Mouse (Mus musculus) left cerebral cortex, postnatal 36 days (tissue): ENCODE data around the gene Fkbp11. TPM values are rescaled to one million over a fixed set of nuclear protein-coding genes. Genes with fewer than 3 reads are reported as not detected.
A peak's percentile ranks its signal among the peaks of the same experiment; 100 is the strongest.

ENCODE experiments used
- DNase-seq, 2 experiments: peaks; one replicate each; pipeline ENCODE4 v3.0.0; 2021 to 2022; ENCODE audit warnings: low spot score in 2 of 2, mixed read lengths in 1 of 2
- intact Hi-C: fragments of 180-260 bp; cut with DNase I; formaldehyde crosslinking; loops from one replicate; pipeline ENCODE4 v1.15.1; 2025
- total RNA-seq, 2 experiments: library from RNA; stranded (reverse); gene quantifications; 2 replicates each; pipeline ENCODE4 v1.2.3; 2021

The Fkbp11 gene
- total RNA-seq, 2 experiments from 2014 or later, result 1.5 to 2.1 TPM

DNA sequence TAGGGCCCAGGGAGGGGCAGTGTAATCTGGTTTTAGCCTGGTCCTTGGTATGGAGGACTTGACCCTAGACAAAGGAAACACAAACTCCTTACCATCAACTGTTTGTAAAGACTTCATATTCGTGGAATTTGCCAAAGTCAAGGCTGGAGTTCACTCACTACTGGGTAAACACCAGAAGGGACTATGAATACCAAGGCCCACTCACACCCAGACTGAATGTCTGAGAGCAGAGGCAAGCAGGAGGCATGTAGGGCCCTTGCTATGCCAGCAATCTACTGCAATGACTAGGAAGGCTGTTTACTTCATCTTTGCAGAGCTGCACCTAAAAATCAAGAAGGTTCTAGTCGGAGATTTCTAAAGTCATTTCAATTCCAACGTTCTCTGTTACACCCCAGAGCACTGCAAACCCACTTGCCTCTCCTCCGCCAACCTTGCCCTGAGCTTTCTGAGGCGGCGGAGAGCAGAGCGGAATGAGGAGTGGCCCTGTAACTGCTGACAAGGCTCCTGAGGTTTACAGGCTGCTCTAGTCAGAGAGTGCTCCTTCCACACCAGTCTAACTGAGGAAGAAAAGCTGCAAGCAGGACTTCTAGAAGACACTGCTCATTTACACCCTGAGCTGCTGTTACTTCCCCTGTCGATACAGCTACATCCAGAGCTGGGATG lies 14.9 kb upstream of the Fkbp11 start:
- no peak for DNase-seq
- intact Hi-C loops, result no loop called here

DNA sequence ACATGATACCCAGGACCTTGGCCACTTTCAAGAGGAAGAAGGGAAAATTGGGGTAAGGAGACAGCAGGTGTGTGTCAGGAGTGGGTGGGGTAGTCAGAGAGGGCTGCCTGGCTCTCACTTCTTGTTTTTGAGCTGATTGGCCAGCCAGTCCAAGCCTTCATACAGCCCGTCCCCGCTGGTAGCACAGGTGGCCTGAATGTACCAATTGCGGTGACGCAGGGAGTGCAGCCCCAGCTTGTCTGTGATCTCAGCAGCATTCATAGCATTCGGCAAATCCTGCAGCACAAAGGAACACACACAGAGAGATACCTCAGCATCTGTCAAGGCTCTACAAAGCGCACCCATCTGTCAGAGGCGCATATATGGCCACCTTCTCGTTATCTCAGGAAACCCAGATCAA lies 12.2 kb upstream of the Fkbp11 start:
- intact Hi-C loops, result no loop called here
- DNase-seq, result no peak

DNA sequence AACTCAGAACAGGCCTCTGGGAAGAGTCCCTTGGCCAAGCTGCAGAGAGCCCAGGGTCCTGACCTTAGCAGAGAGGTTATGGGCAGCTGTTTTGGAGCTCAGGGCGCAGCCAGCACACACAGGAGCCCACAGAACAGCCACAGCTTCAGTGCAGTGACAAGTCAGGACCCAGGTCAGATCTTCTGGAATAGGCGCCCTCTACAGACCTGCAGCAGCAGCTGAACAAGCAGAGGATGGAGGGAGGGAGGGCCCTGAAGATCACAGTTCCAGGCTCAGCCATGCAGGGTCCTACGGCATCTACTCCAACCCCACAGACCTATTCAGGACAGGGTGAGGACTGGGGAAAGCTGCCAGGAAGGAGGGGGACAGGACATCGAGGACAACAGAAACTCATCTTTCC lies 10.8 kb upstream of the Fkbp11 start:
- intact Hi-C loops, result no loop called here
- DNase-seq, result no peak

DNA sequence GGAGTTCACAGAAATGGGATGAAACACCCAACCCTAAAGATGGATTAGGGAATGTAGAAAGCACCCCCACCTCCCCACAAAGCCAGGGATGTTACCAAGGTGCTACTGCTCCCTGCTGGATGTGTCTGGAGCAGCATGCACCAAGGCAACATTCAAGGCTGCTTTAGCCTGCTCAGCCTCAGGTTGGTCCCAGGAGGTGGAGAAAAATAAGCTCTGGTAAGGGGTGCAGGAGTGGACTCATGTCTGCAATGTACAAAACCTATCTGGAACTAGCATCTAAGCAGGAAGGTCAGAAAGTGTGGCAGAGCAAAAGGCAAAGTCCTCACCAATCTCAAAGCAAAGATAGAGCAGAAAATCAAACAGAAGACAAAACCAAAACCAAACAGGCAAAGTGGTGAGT lies 9.9 kb upstream of the Fkbp11 start:
- intact Hi-C loops, result no loop called here
- DNase-seq, result no peak

DNA sequence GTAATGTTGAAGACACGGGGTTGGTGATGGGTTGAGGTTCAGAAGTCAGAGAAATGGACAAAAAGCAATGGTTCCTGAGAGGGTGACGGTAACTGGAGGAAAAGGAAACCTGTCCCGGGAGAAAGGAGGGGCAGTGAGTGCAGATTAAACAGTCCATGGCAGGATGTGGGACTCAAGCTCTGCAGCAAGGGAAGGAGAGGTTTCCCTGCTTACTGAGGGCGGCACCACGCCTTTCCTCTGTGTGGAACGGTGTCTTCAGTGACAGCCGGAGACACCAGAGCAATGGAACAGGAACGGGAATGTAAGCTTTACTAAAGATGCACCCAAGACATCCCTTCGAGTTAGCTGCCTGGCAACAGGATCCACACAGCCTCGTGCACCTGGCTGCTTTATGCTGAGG lies 8.5 kb upstream of the Fkbp11 start:
- intact Hi-C loops, result no loop called here

DNA sequence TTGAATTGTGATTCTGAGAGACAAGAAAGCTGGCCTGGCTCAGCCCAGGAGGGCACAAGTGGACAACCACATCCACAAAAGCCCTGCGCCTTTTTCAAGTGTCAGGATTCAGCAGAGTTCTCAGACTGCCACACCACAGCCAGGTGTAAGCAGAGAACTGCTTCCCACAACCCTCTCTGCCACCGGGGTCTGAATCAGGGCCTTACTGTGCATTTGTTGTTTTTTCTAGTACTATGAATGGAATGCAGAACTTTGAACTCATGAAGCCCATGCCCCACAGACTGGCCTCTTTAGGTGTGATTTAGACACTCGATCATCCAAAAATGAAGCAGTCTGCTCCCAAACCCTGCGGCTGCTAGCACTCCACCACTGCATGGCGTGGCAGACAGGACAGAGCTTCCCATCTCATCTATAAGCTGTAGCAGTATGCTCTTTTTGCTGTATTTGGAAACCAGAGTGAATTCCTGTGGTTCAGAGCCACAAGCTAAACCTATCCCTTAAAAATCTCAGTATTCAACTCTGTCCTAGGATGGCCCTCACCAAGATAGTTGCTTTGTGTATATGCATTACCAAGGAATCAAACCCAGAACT lies 6.1 kb upstream of the Fkbp11 start:
- intact Hi-C loops, result no loop called here
- DNase-seq, result no peak

More for the DNA sequence above, 8.5 kb upstream of the Fkbp11 start:
- no peak for DNase-seq

DNA sequence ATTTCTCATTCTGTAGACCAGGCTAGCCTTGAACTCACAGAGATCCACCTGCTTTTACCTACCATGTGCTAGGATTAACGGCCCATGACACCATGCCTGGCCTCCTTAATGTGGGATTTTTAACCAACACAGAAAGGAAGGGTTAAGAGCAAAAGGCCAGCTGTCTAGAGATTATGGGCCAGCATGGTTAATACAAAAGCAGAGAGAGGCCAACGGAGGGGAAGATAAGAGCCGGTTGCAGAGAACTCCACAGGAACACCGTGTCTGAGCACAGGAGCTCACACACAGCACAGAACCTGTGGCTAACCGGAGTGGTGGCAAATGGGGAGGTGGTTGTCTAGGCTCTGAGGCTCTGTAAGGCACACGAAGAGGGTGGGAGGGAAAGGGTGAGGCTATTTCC lies 5.4 kb upstream of the Fkbp11 start:
- intact Hi-C loops, result no loop called here
- no peak for DNase-seq

DNA sequence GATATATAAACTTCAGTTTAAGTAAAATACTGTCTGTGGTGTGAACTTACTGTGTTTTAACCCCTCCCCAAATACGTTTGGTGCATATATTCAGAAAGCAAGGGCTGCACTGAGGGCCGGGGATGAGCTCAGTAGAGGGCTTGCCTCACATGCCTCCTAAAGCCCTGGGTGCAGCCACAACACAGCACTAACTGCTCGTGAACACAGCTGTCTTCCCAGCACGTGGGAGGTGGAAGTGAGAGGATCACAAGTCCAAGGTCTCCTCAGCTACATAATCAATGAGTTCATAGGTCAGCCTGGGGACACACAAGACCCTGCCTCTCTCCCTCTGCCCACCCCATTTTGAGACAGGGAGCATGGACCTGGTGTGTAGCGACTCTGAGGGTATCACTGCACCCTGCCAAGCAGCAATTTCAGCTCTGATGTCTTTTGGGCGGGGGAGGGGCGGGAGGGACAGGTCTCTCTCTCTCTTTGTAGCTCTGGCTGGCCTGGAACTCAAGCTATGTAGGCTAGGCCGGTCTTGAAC lies 4.1 kb upstream of the Fkbp11 start:
- intact Hi-C loops, result no loop called here
- no peak for DNase-seq

DNA sequence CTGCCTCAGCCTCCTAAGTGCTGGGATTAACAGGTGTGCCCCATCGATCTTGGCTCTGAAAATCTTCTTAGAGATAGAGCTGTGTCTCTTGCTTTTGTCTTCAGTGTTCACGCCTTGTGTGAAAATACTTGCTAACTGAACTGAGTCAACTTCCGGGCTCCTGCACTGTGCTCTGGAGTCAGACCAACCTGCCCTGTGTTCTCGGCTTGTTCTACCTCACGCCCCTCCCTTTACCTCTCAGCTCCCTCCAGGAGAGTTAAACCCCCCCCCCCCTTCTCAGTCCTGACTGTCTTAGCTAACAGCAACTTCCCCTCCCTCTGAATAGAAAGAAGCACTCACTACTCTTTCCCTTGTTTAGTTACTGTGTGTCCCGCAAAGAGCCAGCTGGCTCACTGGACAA lies 2.8 kb upstream of the Fkbp11 start:
- intact Hi-C loops, result no loop called here
- DNase-seq, result no peak

DNA sequence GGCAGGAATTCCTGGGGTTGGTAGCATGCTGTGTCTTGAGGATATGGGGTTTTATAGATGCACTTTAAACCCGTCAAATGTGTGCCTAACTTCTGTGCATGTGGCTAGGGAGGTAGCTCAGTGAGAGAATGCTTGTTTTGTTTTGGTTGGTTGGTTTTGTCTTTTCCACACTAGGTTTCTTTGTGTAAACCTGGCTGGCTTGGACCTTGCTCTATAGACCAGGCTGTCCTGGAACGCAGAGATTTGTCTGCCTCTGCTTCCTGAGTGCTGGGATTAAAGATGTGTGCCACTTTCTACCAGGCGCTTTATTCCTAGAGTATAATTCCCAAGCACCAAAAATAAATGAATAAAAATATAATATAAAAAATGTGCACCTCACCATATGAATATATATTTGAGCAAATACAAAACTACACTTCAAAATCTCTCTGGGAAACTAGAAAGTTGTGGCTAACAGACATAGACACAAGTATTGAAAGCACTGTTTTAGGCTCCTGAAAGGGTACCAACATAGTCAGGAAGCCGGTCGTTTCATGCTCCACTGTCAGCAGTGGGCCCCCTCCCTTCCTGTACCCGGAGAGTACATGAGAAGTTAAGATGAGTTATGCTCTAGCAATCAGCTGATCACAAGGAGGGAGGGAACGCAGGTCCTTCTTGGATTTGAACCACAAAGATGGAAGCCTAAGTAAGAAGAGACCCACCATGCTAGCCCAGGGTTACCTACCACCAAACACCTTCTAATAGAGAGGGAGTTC lies 2.0 kb upstream of the Fkbp11 start:
- intact Hi-C loops, result no loop called here
- DNase-seq, result no peak

DNA sequence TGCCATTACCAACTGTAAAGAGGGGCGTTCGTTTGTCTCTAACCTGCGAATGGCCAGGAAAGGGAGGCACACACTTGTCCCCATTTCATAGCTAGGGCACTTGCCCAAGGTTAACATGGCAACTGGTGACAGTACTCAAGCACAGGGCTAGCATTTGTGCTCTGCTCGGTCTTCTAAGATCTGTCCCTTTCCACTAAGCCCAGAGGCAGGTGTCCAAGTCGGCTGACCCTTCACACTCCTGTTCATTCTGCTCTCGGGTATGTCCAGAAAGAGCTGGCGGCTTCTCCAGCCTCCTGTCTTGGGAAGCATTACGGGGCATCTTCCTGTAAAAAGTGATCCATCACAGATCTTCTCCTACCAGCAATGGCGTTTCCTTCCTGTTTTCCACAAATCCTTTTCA lies 368 bp upstream of the Fkbp11 start:
- intact Hi-C loops, result no loop called here
- DNase-seq, result no peak

DNA sequence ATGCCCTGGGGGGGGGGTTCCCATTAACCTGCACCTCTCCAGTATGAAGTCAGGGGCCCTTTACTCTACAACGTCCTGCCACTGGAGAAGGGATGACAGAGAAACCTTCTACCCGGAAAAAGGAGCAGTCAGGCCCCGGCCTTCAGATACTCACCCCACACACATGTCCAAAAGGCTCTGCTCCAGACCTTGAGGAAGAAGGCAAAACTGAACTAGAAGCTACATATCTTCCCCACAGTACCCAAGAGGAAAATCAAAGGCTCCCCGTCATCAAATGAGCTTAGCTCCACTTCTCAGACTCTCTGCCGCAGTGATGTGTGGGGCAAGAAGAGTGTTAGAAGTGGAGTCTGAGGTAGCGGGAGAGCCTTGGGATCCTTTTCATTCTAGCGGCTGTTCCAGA lies 1.3 kb downstream of the Fkbp11 start:
- intact Hi-C loops, result no loop called here
- DNase-seq, result no peak

DNA sequence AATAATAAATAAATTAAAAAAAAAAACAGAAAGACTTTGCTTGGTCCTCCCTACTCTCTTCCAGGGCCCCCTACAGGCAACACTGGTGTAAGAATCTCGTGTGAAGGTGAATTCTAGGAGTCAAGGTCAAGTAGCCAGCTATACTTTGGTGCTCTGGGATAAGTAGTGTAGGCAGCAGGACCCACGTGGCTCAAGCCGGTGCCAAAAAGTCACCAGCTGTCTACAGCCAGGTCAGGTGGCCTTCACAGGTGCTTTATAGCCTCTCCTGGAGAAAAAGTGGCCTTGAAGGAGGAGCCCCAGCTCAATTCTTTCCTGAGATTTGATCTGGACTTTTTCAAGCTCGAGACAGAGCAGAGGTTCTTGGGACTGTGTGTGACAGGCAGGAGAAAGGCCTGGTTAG lies 1.9 kb downstream of the Fkbp11 start:
- intact Hi-C loops, result no loop called here
- no peak for DNase-seq

DNA sequence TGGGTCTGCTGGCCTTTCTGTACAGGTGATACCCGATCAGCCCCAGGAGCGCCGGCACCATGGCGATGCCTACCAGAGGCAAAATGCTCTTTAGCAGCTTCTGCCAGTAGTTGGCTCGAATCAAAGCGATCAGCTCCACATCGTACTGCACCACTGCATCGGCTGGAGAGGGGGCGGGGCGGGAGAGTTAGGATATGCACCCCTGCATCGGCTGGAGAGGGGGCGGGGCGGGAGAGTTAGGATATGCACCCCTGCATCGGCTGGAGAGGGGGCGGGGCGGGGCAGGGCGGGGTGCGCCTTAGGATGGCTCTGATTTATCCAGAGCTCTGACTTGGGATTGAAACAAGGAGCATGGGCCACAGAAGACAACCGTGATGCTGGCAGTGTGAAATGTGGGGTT lies 3.6 kb downstream of the Fkbp11 start:
- intact Hi-C loops, result no loop called here
- no peak for DNase-seq

DNA sequence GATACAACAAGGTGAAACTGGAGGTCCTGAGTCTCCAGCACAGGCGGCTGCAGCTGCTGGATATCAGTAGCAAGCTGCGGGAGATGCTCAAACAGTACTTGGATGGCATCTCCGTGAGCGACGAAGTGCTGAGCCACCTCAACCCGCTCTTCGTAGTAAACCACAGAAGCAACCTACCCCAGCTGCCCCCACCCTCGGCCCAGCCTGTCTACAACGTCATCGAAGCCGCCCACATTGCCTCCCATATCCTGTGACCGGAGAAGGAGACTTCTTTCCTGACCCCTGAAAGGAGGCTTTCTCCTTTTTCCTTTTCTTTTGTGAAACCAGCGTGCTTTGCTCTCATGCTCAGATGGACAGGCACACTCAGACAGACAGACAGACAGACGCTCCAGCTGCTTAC lies 5.1 kb downstream of the Fkbp11 start:
- no peak for DNase-seq
- intact Hi-C loops, result no loop called here

DNA sequence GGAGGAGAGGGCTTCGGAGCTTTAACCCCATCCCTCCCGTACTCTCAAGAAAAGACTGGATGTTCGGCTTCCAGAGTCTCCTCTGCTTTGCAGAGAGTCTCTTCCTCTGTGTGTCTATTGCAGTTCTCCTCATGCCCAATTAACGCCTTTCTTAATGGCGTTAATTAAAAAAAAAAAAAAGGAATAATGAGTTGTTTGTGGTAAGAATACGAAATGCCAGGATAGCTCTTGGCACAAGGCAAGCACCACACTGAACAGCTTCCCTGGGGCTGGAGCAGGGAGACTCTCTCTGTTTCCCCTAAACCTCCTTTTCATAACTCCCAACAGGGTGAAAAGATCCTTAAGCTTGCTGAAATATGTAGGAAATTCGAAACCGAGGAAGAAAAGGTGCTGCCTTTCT lies 5.8 kb downstream of the Fkbp11 start:
- intact Hi-C loops, result no loop called here
- DNase-seq, result no peak

DNA sequence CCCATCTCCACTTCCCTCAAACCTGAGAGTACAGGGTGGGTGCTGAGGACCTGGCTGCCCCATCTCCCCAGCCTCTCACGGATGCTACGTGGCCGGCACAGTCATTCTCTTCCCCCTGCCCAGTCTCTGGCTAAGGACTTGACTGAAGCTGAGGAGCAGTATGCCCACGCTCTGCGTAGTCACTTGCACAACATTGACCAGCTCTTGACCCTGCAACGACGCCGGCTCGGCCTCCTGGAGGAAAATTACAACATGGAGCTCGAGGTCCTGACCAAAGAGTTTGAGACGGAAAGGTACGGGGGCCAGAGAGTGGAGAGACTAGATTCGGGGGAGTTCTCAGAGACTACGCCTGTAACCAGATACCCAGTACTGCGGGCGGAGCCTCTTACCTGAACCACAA lies 10.7 kb downstream of the Fkbp11 start:
- intact Hi-C loops, result no loop called here
- DNase-seq, result no peak

DNA sequence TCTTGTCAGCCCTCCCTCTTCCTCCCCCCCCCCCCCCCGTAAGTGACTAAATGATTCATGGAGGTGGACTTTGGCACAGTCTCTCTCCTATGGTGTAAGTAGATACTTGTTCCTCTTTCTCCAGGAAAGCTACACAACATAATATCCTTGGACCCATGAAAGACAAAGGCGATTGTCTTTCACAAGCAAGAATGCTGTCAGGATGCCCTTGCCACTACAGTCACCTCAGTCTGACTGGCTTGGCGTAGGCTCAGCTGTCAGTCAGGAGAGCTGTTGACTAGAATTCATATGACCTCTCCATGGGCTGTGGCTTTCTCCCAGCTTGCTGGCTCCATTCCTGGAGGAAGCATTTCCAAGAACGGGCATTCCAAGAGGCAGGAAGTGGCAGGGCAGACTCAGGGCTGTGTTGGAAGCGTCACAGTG lies 13.8 kb downstream of the Fkbp11 start:
- intact Hi-C loops, result no loop called here
- no peak for DNase-seq

DNA sequence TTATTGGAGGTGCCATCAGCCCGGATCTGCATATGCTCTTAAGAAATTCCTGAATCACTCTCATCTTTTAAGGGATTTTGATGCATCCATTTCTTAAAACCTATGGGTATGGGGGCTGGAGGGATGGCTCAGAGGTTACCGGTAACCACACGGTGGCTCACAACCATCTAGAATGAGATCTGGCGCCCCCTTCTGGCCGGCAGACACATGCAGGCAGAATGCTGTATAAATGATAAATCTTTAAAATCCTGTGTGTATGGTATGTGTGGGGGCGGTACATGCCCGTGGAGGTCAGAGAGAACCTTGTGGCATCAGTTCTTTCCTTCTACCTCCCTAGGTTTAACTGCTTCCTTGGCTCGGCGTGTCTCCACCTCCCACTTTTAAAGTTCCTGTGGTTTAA lies 17.6 kb downstream of the Fkbp11 start:
- peak; percentile 54 to 79 for DNase-seq
- intact Hi-C loops, result loop anchor here (2.0 kb wide), 1 partner anchor 46 kb away; no protein-coding TSS in a partner anchor

DNA sequence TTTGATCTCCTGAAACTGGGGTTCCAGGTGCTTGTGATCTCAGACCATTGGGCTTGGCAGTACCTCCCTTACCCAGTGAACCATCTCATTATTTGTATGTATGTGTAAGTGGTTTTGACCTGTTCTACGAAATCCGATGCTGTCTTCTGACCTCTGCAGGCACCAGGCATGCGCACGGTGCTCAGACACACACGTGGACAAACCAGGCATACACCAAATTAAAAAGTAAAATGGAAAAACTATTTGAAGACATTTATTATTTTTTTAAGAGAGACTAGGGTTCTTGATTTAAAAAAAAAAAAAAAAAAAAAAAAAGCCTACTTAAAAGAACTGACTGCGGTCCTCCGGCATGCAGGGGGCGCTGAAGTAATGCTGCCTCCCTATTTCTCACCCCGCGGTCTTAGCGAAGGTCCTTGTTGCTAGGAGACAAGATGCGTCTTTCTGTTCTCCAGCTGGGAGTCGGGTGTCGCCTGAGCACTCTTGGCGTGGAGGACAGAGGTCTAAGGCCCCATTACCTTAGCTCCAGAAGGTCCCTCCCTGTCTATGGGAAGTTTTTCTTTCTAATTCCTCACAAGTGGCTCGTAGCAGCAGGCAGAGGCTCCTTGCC lies 20.1 kb downstream of the Fkbp11 start, which contains the start of gene Ccdc65:
Gene Ccdc65 (plus strand): TSS at position 442 of the 607 bp plus-strand sequence.
- peak; percentile 82 for DNase-seq
- intact Hi-C loops, result no loop called here
